Mouse (Mus musculus): Measurements from ENCODE around the gene Fkbp9. TPM values are rescaled to one million over a fixed set of nuclear protein-coding genes. Genes with fewer than 3 reads are reported as not detected.

The Fkbp9 gene
- polyA plus RNA-seq (2016; fragmentation: Nextera tagmentation; extraction: Ambion mirVana) = 52.8 and 55.2 TPM in 2 replicates

DNA sequence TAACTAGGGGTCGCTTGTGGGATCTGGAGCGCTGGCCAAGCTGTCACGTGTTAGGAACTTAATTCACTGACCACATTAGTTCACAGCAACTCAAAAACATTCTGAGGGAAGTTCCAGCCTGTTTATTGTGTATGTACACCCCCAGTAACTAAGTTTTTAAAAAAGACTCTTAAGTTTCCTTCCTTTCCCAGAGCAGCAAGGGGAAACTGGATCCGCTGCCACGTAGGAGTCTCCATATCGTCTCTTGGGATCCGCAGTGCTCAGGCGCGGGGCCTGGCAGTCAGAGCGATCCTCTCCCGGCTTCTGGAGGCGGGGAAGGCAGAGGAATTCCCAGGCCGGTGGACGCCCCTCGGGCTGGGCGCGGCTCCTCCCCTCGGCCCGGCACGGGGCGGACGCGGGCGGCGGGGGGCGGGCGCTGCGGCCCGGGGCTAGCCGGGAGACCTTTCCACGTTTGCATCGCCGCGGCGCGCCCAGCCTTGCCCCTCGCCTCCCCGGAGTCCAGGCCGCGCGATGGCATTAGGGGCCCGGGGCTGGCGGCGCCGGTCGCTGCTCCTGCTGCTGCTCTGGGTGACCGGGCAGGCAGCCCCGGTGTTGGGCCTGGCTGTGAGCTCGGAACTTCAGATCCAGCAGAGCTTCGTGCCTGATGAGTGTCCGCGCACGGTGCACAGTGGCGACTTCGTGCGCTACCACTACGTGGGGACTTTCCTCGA lies at the start of gene Fkbp9:
Gene Fkbp9 (plus strand): TSS at position 363 of the 710 bp plus-strand sequence.
- Histone ChIP-seq H3K27ac (no peak within 1 kb of the TSS), H3K36me3 (no peaks in the 10 kb centered on the region), H3K4me2 (replicated peaks) (peak within 1 kb of the TSS; percentile 90), H3K4me1 (no peaks in the 10 kb centered on the region), H3K9me3 (no peaks in the 10 kb centered on the region), H3K4me3 (peak within 1 kb of the TSS; percentile 57), H3K27me3 (replicated peaks) (no peaks in the 10 kb centered on the region), H3K9ac (peak within 1 kb of the TSS; percentile 72)
- ATAC-seq (ENCODE audit: low FRiP score, low read depth) = peak; percentile 94
- under 1% methylated on average over 58 of the region's 58 CpGs for WGBS

DNA sequence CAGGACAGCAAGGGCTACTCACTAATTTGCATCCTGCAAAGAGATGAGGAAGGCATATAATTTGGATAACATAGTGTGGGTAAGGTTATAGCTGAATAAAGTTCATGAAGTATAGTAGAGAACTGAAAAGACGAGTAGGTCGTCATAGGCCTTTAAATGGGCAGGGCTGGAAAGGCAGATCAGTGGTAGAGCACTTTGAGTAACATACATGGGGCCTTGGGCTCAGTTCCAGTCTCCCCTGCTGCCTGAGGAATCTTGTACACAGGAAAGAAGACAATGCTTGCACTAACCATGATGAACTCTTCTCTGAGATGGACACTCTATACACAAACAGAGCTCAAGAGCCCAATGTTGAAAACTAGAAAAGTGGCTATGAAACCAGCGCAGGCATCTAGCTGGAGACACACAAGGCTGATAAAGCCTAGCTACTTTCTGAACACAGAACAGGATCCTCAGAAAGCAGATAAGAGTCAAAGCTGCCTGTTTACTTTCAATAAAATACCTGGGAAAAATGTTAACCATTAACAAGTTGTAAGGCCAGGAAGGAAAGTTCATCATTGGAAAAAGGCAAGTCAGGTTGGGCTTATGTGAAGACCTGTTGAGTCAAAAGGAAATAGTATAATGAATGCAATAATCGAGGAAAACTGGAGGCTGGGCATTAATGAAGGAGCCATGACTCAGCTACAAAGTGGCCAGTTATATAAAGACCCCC lies 48.1 kb upstream of the Fkbp9 start:
- no peak overlapping the region for H3K4me2 ChIP-seq (replicated peaks)
- no peak overlapping the region for H3K27ac ChIP-seq
- H3K4me1 ChIP-seq = no peaks in the 10 kb centered on the region
- no peak overlapping the region for H3K9ac ChIP-seq
- peaks cover 44% of the 10 kb centered on the region for H3K36me3 ChIP-seq
- H3K4me3 ChIP-seq = no peak overlapping the region
- H3K9me3 ChIP-seq = no peaks in the 10 kb centered on the region
- no peaks in the 10 kb centered on the region for H3K27me3 ChIP-seq (replicated peaks)
- 93% methylated on average over 4 of the region's 4 CpGs for WGBS
- no peak for ATAC-seq (ENCODE audit: low FRiP score, low read depth)

DNA sequence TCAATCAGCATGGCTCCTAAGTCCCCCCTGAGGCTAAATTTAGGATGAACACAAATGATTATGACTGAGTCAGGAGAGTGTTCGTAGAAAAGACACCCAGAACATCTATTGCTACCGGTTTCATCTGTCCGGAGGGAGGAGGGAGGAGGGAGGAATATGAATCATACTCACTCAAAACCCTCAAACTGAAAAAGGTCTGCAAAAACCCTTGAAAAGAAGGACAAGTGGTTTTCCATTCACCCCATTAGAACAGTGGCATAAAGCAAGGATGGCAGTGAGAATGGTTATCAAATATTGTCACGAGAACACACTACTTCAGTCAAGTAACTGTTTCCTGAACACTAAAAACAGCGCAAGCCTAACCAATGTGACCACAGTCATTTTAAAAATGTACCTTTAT lies 46.8 kb upstream of the Fkbp9 start:
- Histone ChIP-seq H3K36me3 (peaks cover 30% of the 10 kb centered on the region), H3K27ac (no peak overlapping the region)
- WGBS = 89% methylated on average over 5 of the region's 5 CpGs

DNA sequence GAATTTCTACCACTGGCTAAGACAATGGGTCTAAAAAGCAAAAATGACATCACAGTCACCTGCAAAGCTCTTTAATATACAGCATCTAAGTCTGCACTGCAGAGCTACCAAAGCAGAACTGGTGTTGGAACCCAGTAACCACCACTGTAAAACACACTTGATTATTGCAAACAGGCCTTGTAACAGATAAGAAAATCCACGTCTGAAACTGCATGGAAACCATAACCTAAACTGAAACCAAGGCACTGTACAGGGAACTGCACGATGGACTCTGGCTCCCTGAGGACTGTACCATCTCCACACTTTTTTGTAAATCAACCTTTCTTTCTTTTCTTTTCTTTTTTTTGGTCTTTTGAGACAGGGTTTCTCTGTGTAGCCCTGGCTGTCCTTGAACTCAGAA lies 44.2 kb upstream of the Fkbp9 start:
- 97% methylated on average over 2 of the region's 2 CpGs for WGBS
- no peaks in the 10 kb centered on the region for H3K27me3 ChIP-seq (replicated peaks)
- H3K4me3 ChIP-seq = no peak overlapping the region
- no peaks in the 10 kb centered on the region for H3K9me3 ChIP-seq
- no peak overlapping the region for H3K27ac ChIP-seq
- no peaks in the 10 kb centered on the region for H3K4me1 ChIP-seq
- H3K36me3 ChIP-seq = peaks cover 20% of the 10 kb centered on the region
- no peak overlapping the region for H3K4me2 ChIP-seq (replicated peaks)
- no peak overlapping the region for H3K9ac ChIP-seq
- ATAC-seq (ENCODE audit: low FRiP score, low read depth) = no peak

More for the DNA sequence above, 46.8 kb upstream of the Fkbp9 start:
- no peak for ATAC-seq (ENCODE audit: low FRiP score, low read depth)
- Histone ChIP-seq H3K9ac (no peak overlapping the region), H3K4me3 (no peak overlapping the region), H3K4me2 (replicated peaks) (no peak overlapping the region), H3K9me3 (no peaks in the 10 kb centered on the region), H3K4me1 (no peaks in the 10 kb centered on the region), H3K27me3 (replicated peaks) (no peaks in the 10 kb centered on the region)

DNA sequence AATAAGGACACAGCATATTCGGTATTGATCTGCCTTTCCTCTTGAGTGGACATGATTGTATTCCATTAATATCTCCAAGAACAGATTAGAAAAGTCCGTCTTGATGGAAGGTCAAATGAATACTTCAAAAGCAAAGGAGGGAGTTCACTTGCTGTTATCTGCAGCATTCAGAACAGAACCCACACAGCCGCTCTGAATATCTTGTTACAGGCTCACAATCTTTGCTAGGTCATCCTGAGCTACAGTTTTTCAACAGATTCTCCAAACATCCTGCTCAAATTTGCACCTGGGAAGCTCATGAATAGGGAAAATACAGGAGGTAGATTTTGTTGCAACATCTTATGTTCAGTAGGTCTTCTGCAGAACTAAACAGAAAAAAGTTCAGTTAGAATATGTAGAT lies 42.5 kb upstream of the Fkbp9 start:
- H3K27ac ChIP-seq = no peak overlapping the region
- ATAC-seq (ENCODE audit: low FRiP score, low read depth) = no peak
- no peak overlapping the region for H3K4me2 ChIP-seq (replicated peaks)
- no peak overlapping the region for H3K4me3 ChIP-seq
- no peak overlapping the region for H3K9ac ChIP-seq
- peaks cover 10% of the 10 kb centered on the region for H3K36me3 ChIP-seq
- no peaks in the 10 kb centered on the region for H3K9me3 ChIP-seq
- 83% methylated on average over 3 of the region's 3 CpGs for WGBS
- H3K4me1 ChIP-seq = no peaks in the 10 kb centered on the region
- no peaks in the 10 kb centered on the region for H3K27me3 ChIP-seq (replicated peaks)

DNA sequence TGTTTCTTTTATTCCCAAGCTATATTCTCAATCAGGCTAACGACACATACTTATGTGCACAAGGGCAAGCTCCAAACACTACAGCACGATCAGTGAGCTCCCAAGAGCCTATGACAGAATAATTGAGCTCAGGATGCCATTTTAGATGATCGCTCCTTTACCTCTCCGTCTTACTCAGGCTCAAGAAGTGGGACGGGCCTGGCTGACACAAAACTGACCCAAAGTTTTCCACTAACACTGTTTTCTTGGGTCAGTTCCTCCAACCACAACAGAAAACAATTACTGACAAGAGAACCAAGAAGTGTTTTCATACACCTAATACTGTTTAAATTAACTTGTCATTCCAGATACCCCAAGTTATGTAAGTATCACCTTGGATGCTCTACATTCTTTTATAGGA lies 37.0 kb upstream of the Fkbp9 start:
- no peak overlapping the region for H3K9ac ChIP-seq
- no peaks in the 10 kb centered on the region for H3K36me3 ChIP-seq
- H3K27me3 ChIP-seq (replicated peaks) = no peaks in the 10 kb centered on the region
- H3K4me2 ChIP-seq (replicated peaks) = peak overlapping the region; percentile 68; the same call in 1 of the 2 replicates
- peaks cover 16% of the 10 kb centered on the region for H3K4me1 ChIP-seq
- no peak overlapping the region for H3K27ac ChIP-seq
- no peak overlapping the region for H3K4me3 ChIP-seq
- no peaks in the 10 kb centered on the region for H3K9me3 ChIP-seq
- 94% methylated on average over 5 of the region's 5 CpGs for WGBS
- ATAC-seq (ENCODE audit: low FRiP score, low read depth) = no peak

DNA sequence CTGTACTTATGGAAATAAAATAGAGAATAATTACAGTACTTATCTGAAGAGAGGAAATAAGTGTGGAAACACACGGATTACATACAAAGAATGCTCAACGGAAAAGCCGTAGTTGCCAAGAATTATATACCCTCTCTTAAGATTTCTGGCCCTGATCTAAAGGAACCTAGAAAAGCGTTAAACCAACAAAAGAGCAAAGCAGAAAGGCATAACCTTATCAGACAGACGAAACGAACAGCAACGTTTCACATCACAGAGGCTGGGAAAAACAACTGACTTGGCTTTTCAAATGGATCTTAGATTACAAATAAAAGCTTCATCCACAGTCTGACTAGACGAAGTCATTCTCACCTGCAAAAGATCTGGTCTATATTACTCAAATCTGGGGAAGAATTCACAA lies 35.6 kb upstream of the Fkbp9 start:
- Histone ChIP-seq H3K27ac (peak overlapping the region; percentile 98; the same call in 1 of the 2 replicates), H3K4me2 (replicated peaks) (peak overlapping the region; percentile 68)

DNA sequence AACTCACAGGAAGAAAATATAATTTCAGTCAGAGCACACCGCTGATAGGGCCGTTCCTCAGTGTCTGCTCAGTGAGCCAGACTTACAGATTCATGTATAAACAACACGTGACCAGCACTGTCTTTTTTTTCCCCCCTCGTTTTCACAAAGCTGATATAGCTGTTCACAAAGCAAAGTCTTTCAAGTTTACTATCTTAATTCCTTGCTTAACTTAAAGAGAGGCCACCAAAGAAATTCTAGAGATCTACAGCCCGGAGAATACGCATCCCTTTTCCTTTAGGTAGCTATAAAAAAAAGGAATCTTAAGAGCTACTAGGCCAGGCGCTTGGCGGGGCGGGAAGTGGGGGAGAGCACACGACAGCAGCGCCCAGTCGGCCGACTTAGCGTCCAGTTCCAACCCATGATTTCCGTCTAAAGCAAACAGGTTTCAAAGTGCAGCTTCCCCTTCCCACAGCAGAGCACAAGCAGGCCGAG lies 35.2 kb upstream of the Fkbp9 start:
- no peaks in the 10 kb centered on the region for H3K36me3 ChIP-seq
- peak; percentile 13 for ATAC-seq (ENCODE audit: low FRiP score, low read depth)
- under 1% methylated on average over 16 of the region's 16 CpGs for WGBS
- H3K9me3 ChIP-seq = no peaks in the 10 kb centered on the region
- peaks cover 16% of the 10 kb centered on the region for H3K4me1 ChIP-seq
- peak overlapping the region; percentile 68 for H3K4me2 ChIP-seq (replicated peaks)
- H3K9ac ChIP-seq = peak overlapping the region; percentile 96
- H3K27me3 ChIP-seq (replicated peaks) = no peaks in the 10 kb centered on the region
- H3K4me3 ChIP-seq = peak overlapping the region; percentile 83
- peak overlapping the region; percentile 98 for H3K27ac ChIP-seq

More for the DNA sequence above, 35.6 kb upstream of the Fkbp9 start:
- Histone ChIP-seq H3K27me3 (replicated peaks) (no peaks in the 10 kb centered on the region), H3K4me1 (peaks cover 16% of the 10 kb centered on the region), H3K36me3 (no peaks in the 10 kb centered on the region), H3K4me3 (peak overlapping the region; percentile 83), H3K9me3 (no peaks in the 10 kb centered on the region), H3K9ac (peak overlapping the region; percentile 96)
- 9% methylated on average over 8 of the region's 8 CpGs for WGBS
- no peak for ATAC-seq (ENCODE audit: low FRiP score, low read depth)

DNA sequence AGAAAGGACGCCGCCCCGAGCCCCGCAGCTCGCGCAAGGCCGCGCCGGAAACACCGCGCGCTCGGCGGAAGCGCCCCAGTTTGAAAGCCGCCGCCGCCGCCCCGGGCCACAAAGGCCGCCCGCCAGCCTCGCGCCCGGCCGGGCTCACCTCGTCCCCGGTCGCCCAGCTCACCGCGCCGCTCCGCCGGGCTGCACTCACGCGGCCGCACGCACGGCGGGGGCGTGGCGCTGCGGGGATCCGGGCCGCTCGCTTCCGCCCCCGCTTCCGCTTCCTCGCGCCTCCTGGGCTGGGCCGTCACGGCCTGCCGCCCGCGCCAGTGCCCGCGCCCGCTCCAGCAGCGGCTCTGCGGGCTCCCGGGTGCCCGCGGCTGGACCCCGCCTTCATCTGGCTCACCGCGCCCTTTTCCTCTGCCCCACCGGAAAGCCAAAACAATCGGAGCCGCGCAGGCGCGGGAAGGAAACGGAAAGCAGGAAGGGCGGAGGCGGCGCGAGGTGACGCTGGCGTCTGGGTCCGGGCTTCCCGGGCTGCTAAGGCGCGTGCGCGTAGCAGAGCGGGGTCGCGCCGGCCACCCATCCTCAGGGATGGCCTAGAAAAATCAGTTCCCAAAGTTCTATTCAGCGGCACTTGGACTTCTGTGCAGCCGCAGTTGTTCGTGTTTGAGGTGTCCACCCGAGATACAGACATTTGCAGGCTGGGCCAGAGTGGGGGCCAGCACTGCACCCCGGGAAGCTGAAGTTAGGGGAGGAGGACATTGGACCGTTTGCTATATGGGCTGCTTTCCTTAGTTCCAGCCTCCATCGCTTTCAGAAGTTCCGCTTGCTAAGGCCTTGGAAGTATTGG lies 34.3 kb upstream of the Fkbp9 start, which contains the start of gene Kbtbd2:
Gene Kbtbd2 (minus strand): TSS at position 503 of the 841 bp plus-strand sequence.
- H3K27ac ChIP-seq = peak within 1 kb of the TSS; percentile 98
- WGBS = under 1% methylated on average over 94 of the region's 98 CpGs
- H3K36me3 ChIP-seq = no peaks in the 10 kb centered on the region
- H3K27me3 ChIP-seq (replicated peaks) = no peaks in the 10 kb centered on the region
- peak within 1 kb of the TSS; percentile 83 for H3K4me3 ChIP-seq
- ATAC-seq (ENCODE audit: low FRiP score, low read depth) = peak; percentile 95
- peaks cover 16% of the 10 kb centered on the region for H3K4me1 ChIP-seq
- peak within 1 kb of the TSS; percentile 96 for H3K9ac ChIP-seq
- H3K4me2 ChIP-seq (replicated peaks) = peak within 1 kb of the TSS; percentile 68
- no peaks in the 10 kb centered on the region for H3K9me3 ChIP-seq

DNA sequence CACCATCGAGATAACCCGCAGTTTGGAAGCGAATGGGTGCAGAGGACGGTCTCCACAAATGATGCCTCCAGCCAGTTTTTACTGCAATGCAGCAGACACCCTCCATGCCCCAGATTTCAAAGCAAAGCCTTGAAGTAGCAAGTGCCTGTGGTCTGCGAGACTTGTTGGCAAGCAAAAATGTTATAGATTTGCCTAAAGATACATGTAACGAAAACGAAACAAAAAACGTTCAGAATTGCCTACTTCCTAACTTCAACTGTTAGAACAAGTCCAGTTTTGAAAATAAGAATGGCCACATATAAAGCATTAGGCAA lies 33.8 kb upstream of the Fkbp9 start:
- no peak; the same call in 1 of the 2 replicates for ATAC-seq (ENCODE audit: low FRiP score, low read depth)
- peaks cover 16% of the 10 kb centered on the region for H3K4me1 ChIP-seq
- peak overlapping the region; percentile 96 for H3K9ac ChIP-seq
- no peaks in the 10 kb centered on the region for H3K9me3 ChIP-seq
- H3K27me3 ChIP-seq (replicated peaks) = no peaks in the 10 kb centered on the region
- peak overlapping the region; percentile 68 for H3K4me2 ChIP-seq (replicated peaks)
- peak overlapping the region; percentile 98; the same call in 1 of the 2 replicates for H3K27ac ChIP-seq
- H3K36me3 ChIP-seq = no peaks in the 10 kb centered on the region
- H3K4me3 ChIP-seq = peak overlapping the region; percentile 83
- WGBS = 19% methylated on average over 8 of the region's 8 CpGs

DNA sequence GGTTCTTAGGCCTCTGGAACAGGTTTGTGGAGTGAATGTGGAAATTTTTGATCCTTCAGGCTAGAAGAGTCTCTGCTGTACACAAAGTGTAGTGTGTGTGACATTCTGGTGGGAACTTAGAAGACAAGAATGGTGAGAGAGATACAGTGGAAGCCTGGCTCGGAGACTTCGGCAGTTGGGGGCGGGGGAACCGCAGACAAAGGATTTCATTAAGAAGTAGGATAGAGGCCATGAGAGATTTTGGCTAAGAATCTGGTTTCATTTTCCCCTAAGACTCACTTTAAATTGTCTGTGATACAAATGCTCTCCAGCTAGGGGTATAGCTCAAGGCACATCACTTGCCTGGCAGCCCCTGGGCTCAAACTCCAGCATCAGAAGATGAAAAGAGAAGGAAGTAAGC lies 26.8 kb upstream of the Fkbp9 start:
- WGBS = 84% methylated on average over 4 of the region's 4 CpGs
- Histone ChIP-seq H3K4me3 (no peak overlapping the region), H3K27me3 (replicated peaks) (no peaks in the 10 kb centered on the region), H3K9ac (no peak overlapping the region), H3K4me2 (replicated peaks) (no peak overlapping the region), H3K27ac (no peak overlapping the region), H3K36me3 (no peaks in the 10 kb centered on the region), H3K9me3 (no peaks in the 10 kb centered on the region), H3K4me1 (no peaks in the 10 kb centered on the region)
- ATAC-seq (ENCODE audit: low FRiP score, low read depth) = no peak

DNA sequence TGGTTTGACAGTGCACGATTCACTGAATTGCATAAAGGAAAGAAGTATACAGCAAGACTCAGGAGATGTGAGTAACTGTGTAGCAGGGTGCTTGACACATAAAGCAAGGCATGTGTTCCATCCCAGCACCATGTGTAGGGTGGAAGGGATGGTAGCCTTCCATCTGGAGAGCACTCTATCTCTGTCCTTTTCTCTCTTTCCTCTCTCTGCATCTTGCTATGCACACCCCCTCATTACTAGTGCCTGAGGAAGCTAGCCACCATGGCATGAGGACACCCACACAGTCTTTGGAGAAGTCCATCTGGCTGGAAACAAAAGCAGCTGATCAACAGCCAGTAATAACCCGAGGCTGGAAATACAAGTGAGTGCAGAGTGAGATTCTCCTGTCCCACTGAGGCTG lies 25.7 kb upstream of the Fkbp9 start:
- no peaks in the 10 kb centered on the region for H3K27me3 ChIP-seq (replicated peaks)

More for the DNA sequence above, 25.7 kb upstream of the Fkbp9 start:
- H3K36me3 ChIP-seq = no peaks in the 10 kb centered on the region
- ATAC-seq (ENCODE audit: low FRiP score, low read depth) = no peak
- no peaks in the 10 kb centered on the region for H3K9me3 ChIP-seq
- H3K4me3 ChIP-seq = no peak overlapping the region
- H3K4me1 ChIP-seq = no peaks in the 10 kb centered on the region
- 73% methylated on average over 2 of the region's 2 CpGs for WGBS
- H3K27ac ChIP-seq = no peak overlapping the region
- no peak overlapping the region for H3K9ac ChIP-seq
- H3K4me2 ChIP-seq (replicated peaks) = no peak overlapping the region
